Mouse (Mus musculus) lung, postnatal 0 days (tissue): ENCODE measurements around the gene Trip10.

Experiments
- CTCF ChIP-seq: IDR thresholded peaks from 2 replicates; pipeline ENCODE4 v1.5.1; 2016; ENCODE audit warnings: antibody characterized with exemption, mild to moderate bottlenecking
- EP300 ChIP-seq: IDR thresholded peaks from 2 replicates; pipeline ENCODE4 v1.6.1; 2016; ENCODE audit warnings: antibody characterized with exemption, mild to moderate bottlenecking, control low read depth

DNA sequence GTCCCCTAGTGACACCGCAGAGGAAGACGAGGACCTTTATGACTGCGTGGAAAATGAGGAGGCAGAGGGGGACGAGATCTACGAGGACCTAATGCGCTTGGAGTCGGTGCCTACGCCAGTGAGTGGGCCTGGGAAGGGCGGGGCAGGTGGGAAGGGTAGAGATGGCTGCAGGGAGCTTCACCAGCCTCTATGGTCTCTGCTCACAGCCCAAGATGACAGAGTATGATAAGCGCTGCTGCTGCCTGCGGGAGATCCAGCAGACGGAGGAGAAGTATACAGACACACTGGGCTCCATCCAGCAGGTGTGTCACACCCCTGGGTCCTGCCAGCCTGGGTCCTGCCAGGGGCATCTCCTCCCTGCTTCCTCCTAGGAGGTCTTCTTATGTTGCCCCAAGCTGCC, 47.8 kb downstream of the Trip10 start:
- no peak for TF ChIP-seq CTCF
- no peak for TF ChIP-seq EP300
